Mouse (Mus musculus) MEL (cell line): ENCODE measurements around the gene Rasl12. TPM values are rescaled to one million over a fixed set of nuclear protein-coding genes. Genes with fewer than 3 reads are reported as not detected.
A peak's percentile ranks its signal among the peaks of the same experiment; 100 is the strongest.

Source experiments
- DNase-seq: peaks from one replicate; pipeline ENCODE4 v3.0.0; 2011; ENCODE audit warnings: low read depth, low spot score
- H3K27ac ChIP-seq: 2 replicates; pipeline ENCODE4 v1.5.1; 2012; ENCODE audit warnings: low read depth, mild to moderate bottlenecking, control low read depth, low read length, moderate library complexity; ENCODE audit not compliant: control insufficient read depth
- H3K27me3 ChIP-seq, 2 experiments: fragments of 150-350 bp in 1 of 2; sonication (generic) in 1 of 2; 2 replicates each; pipeline ENCODE4 v1.6.1; 2012; ENCODE audit warnings: low read length in 2 of 2, mild to moderate bottlenecking in 2 of 2, improper control_type of control experiment in 1 of 2, moderate library complexity in 1 of 2; ENCODE audit not compliant: insufficient read depth in 2 of 2, control insufficient read depth in 1 of 2
- H3K36me3 ChIP-seq, 2 experiments: 2 replicates each; pipeline ENCODE4 v1.6.1; 2012 to 2014; ENCODE audit warnings: low read length in 2 of 2, improper control_type of control experiment in 1 of 2, inconsistent platforms in 1 of 2, mild to moderate bottlenecking in 1 of 2; ENCODE audit not compliant: insufficient read depth in 2 of 2, control insufficient read depth in 1 of 2
- H3K4me1 ChIP-seq, 2 experiments: fragments of 150-350 bp in 1 of 2; sonication (generic) in 1 of 2; 2 replicates each; pipeline ENCODE4 v1.6.1; 2012; ENCODE audit warnings: low read length in 2 of 2, improper control_type of control experiment in 1 of 2, mild to moderate bottlenecking in 1 of 2; ENCODE audit not compliant: insufficient read depth in 2 of 2, control insufficient read depth in 1 of 2
- H3K4me3 ChIP-seq, 2 experiments: fragments of 150-350 bp in 1 of 2; sonication (generic) in 1 of 2; 2 replicates each; pipeline ENCODE4 v1.5.1; 2012; ENCODE audit warnings: low read depth in 2 of 2, low read length in 2 of 2, mild to moderate bottlenecking in 2 of 2, moderate library complexity in 2 of 2, control low read depth in 1 of 2, improper control_type of control experiment in 1 of 2; ENCODE audit not compliant: control insufficient read depth in 1 of 2, insufficient read depth in 1 of 2
- H3K79me2 ChIP-seq: 2 replicates; pipeline ENCODE4 v1.6.1; 2012; ENCODE audit warnings: mild to moderate bottlenecking, low read length, moderate library complexity; ENCODE audit not compliant: control insufficient read depth, poor library complexity, insufficient read depth
- H3K9ac ChIP-seq: 2 replicates; pipeline ENCODE4 v1.6.1; 2012; ENCODE audit warnings: low read depth, mild to moderate bottlenecking, control low read depth, low read length, moderate library complexity; ENCODE audit not compliant: control insufficient read depth, poor library complexity, severe bottlenecking
- H3K9me3 ChIP-seq: fragments of 150-350 bp; sonication (generic); replicated peaks from 2 replicates; pipeline ENCODE4 v1.6.1; 2012; ENCODE audit warnings: mild to moderate bottlenecking, low read length, improper control_type of control experiment, moderate library complexity; ENCODE audit not compliant: insufficient read depth
- CHD1 ChIP-seq: IDR thresholded peaks from 2 replicates; pipeline ENCODE4 v1.6.1; 2012; ENCODE audit warnings: low read depth, mild to moderate bottlenecking, inconsistent platforms, low read length, improper control_type of control experiment
- CHD2 ChIP-seq: IDR thresholded peaks from 2 replicates; pipeline ENCODE4 v1.6.1; 2011; ENCODE audit warnings: low read length, improper control_type of control experiment
- CTCF ChIP-seq, 3 experiments: IDR thresholded peaks in 2 of 3; conservative IDR thresholded peaks in 1 of 3; 2 replicates each; pipeline ENCODE4 v1.5.1; 2011 to 2012; ENCODE audit warnings: low read length in 3 of 3, low read depth in 2 of 3, mild to moderate bottlenecking in 2 of 3, improper control_type of control experiment in 1 of 3, inconsistent platforms in 1 of 3, mixed read lengths in 1 of 3, moderate library complexity in 1 of 3; ENCODE audit not compliant: control insufficient read depth in 1 of 3, insufficient read depth in 1 of 3, poor library complexity in 1 of 3, severe bottlenecking in 1 of 3
- ELF1 ChIP-seq: IDR thresholded peaks from 2 replicates; pipeline ENCODE4 v1.6.1; 2014; ENCODE audit warnings: low read depth, mild to moderate bottlenecking, inconsistent platforms, low read length, improper control_type of control experiment, moderate library complexity
- EP300 ChIP-seq, 2 experiments: IDR thresholded peaks; 2 replicates each; pipeline ENCODE4 v1.6.1; 2011; ENCODE audit warnings: improper control_type of control experiment in 2 of 2, low read length in 2 of 2, low read depth in 1 of 2, mild to moderate bottlenecking in 1 of 2
- ETS1 ChIP-seq: IDR thresholded peaks from 2 replicates; pipeline ENCODE4 v1.6.1; 2012; ENCODE audit warnings: low read depth, mild to moderate bottlenecking, inconsistent platforms, low read length, improper control_type of control experiment, moderate library complexity
- GABPA ChIP-seq: IDR thresholded peaks from 2 replicates; pipeline ENCODE4 v1.6.1; 2012; ENCODE audit warnings: low read depth, mild to moderate bottlenecking, inconsistent platforms, low read length, improper control_type of control experiment, moderate library complexity
- GATA1 ChIP-seq: IDR thresholded peaks from 2 replicates; pipeline ENCODE4 v1.6.1; 2011; ENCODE audit warnings: low read depth, low read length, improper control_type of control experiment
- HCFC1 ChIP-seq: IDR thresholded peaks from 2 replicates; pipeline ENCODE4 v1.6.1; 2012; ENCODE audit warnings: low read depth, mild to moderate bottlenecking, inconsistent platforms, low read length, improper control_type of control experiment, moderate library complexity
- JUND ChIP-seq: IDR thresholded peaks from 2 replicates; pipeline ENCODE4 v1.6.1; 2011; ENCODE audit warnings: low read depth, mild to moderate bottlenecking, improper control_type of control experiment, low read length
- KAT2A ChIP-seq: conservative IDR thresholded peaks from 2 replicates; pipeline ENCODE4 v1.6.1; 2012; ENCODE audit warnings: low read depth, low read length, improper control_type of control experiment, inconsistent platforms
- MAFK ChIP-seq: IDR thresholded peaks from 2 replicates; pipeline ENCODE4 v1.6.1; 2011; ENCODE audit warnings: low read depth, mild to moderate bottlenecking, low read length, improper control_type of control experiment, borderline replicate concordance
- MAX ChIP-seq: IDR thresholded peaks from 2 replicates; pipeline ENCODE4 v1.6.1; 2011; ENCODE audit warnings: low read length, improper control_type of control experiment
- MAZ ChIP-seq: IDR thresholded peaks from 2 replicates; pipeline ENCODE4 v1.6.1; 2012; ENCODE audit warnings: low read depth, mild to moderate bottlenecking, inconsistent platforms, low read length, improper control_type of control experiment
- MEF2A ChIP-seq: IDR thresholded peaks from 2 replicates; pipeline ENCODE4 v1.6.1; 2014; ENCODE audit warnings: low read depth, mild to moderate bottlenecking, inconsistent platforms, low read length, improper control_type of control experiment; ENCODE audit not compliant: poor library complexity, insufficient replicate concordance, severe bottlenecking; ENCODE audit errors: extremely low read depth
- MXI1 ChIP-seq: IDR thresholded peaks from 2 replicates; pipeline ENCODE4 v1.6.1; 2011; ENCODE audit warnings: mild to moderate bottlenecking, low read depth, low read length, improper control_type of control experiment
- MYB ChIP-seq: IDR thresholded peaks from 2 replicates; pipeline ENCODE4 v1.6.1; 2011; ENCODE audit warnings: mild to moderate bottlenecking, low read depth, low read length, improper control_type of control experiment
- NRF1 ChIP-seq: IDR thresholded peaks from 2 replicates; pipeline ENCODE4 v1.6.1; 2014; ENCODE audit warnings: low read depth, mild to moderate bottlenecking, inconsistent platforms, low read length, improper control_type of control experiment, moderate library complexity; ENCODE audit not compliant: poor library complexity, insufficient read depth, severe bottlenecking
- POLR2A ChIP-seq, 2 experiments: IDR thresholded peaks; 2 replicates each; pipeline ENCODE4 v1.6.1; 2011 to 2012; ENCODE audit warnings: low read length in 2 of 2, mild to moderate bottlenecking in 2 of 2, control low read depth in 1 of 2, improper control_type of control experiment in 1 of 2, low read depth in 1 of 2, moderate library complexity in 1 of 2; ENCODE audit not compliant: control insufficient read depth in 1 of 2, insufficient read depth in 1 of 2, poor library complexity in 1 of 2
- POLR2AphosphoS2 ChIP-seq: IDR thresholded peaks from 2 replicates; pipeline ENCODE4 v1.6.1; 2011; ENCODE audit warnings: low read length, improper control_type of control experiment
- POLR2AphosphoS5 ChIP-seq: IDR thresholded peaks from 2 replicates; pipeline ENCODE4 v1.6.1; 2012; ENCODE audit warnings: low read depth, borderline replicate concordance, mild to moderate bottlenecking, inconsistent platforms, low read length, moderate library complexity, mixed read lengths
- RAD21 ChIP-seq: IDR thresholded peaks from 2 replicates; pipeline ENCODE4 v1.6.1; 2011; ENCODE audit warnings: mild to moderate bottlenecking, low read depth, low read length, improper control_type of control experiment
- RCOR1 ChIP-seq: IDR thresholded peaks from 2 replicates; pipeline ENCODE4 v1.6.1; 2012; ENCODE audit warnings: low read depth, mild to moderate bottlenecking, inconsistent platforms, low read length, improper control_type of control experiment
- SIN3A ChIP-seq: IDR thresholded peaks from 2 replicates; pipeline ENCODE4 v1.6.1; 2012; ENCODE audit warnings: low read length, improper control_type of control experiment, inconsistent platforms
- SMC3 ChIP-seq: IDR thresholded peaks from 2 replicates; pipeline ENCODE4 v1.6.1; 2011; ENCODE audit warnings: low read depth, low read length, improper control_type of control experiment
- TAL1 ChIP-seq: IDR thresholded peaks from 2 replicates; pipeline ENCODE4 v1.6.1; 2012; ENCODE audit warnings: mild to moderate bottlenecking, inconsistent platforms, low read length, moderate library complexity, mixed read lengths
- TBP ChIP-seq: IDR thresholded peaks from 2 replicates; pipeline ENCODE4 v1.8.0; 2011; ENCODE audit warnings: low read depth, low read length, improper control_type of control experiment
- TCF12 ChIP-seq: IDR thresholded peaks from 2 replicates; pipeline ENCODE4 v1.6.1; 2014; ENCODE audit warnings: low read depth, mild to moderate bottlenecking, inconsistent platforms, low read length, improper control_type of control experiment, moderate library complexity
- UBTF ChIP-seq: IDR thresholded peaks from 2 replicates; pipeline ENCODE4 v1.6.1; 2012; ENCODE audit warnings: low read depth, mild to moderate bottlenecking, inconsistent platforms, low read length, improper control_type of control experiment, moderate library complexity, borderline replicate concordance; ENCODE audit not compliant: insufficient read depth
- USF1 ChIP-seq: IDR thresholded peaks from 2 replicates; pipeline ENCODE4 v1.6.1; 2014; ENCODE audit warnings: low read depth, mild to moderate bottlenecking, inconsistent platforms, low read length, improper control_type of control experiment, moderate library complexity
- USF2 ChIP-seq, 2 experiments: IDR thresholded peaks; 2 replicates each; pipeline ENCODE4 v1.6.1; 2011 to 2012; ENCODE audit warnings: improper control_type of control experiment in 2 of 2, low read length in 2 of 2, borderline replicate concordance in 1 of 2, inconsistent platforms in 1 of 2, low read depth in 1 of 2, mild to moderate bottlenecking in 1 of 2; ENCODE audit not compliant: insufficient read depth in 1 of 2
- ZC3H11A ChIP-seq: IDR thresholded peaks from 2 replicates; pipeline ENCODE4 v1.6.1; 2012; ENCODE audit warnings: low read depth, mild to moderate bottlenecking, inconsistent platforms, low read length, improper control_type of control experiment
- ZKSCAN1 ChIP-seq: IDR thresholded peaks from 2 replicates; pipeline ENCODE4 v1.6.1; 2012; ENCODE audit warnings: low read depth, mild to moderate bottlenecking, inconsistent platforms, low read length, improper control_type of control experiment, moderate library complexity
- ZMIZ1 ChIP-seq: IDR thresholded peaks from 2 replicates; pipeline ENCODE4 v1.6.1; 2012; ENCODE audit warnings: low read depth, mild to moderate bottlenecking, inconsistent platforms, low read length, improper control_type of control experiment, moderate library complexity
- ZNF384 ChIP-seq: IDR thresholded peaks from 2 replicates; pipeline ENCODE4 v1.6.1; 2012; ENCODE audit warnings: low read depth, mild to moderate bottlenecking, inconsistent platforms, low read length, improper control_type of control experiment
- polyA plus RNA-seq, 2 experiments: library from polyadenylated mRNA; stranded (reverse) in 1 of 2; unstranded in 1 of 2; fragments of >175 nt in 1 of 2; fragments of >200 nt in 1 of 2; gene quantifications; 2 replicates each; pipeline versions ENCODE4 v1.2.1 to v1.2.4; 2012; ENCODE audit warnings: low replicate concordance in 2 of 2, low read depth in 1 of 2; ENCODE audit not compliant: insufficient read length in 2 of 2, insufficient read depth in 1 of 2, missing spikeins in 1 of 2
- total RNA-seq: library from RNA; depleted of rRNA; stranded (reverse); fragments of 300-350 nt; gene quantifications from 2 replicates; pipeline ENCODE4 v1.2.3, GENCODE M21; 2012

Gene Rasl12
- total and polyA plus RNA-seq, 3 experiments = 0.12 to 0.19 TPM; not detected in 1

- DNase-seq = peak; percentile 89
- Histone ChIP-seq H3K4me1 (peaks cover 0 to 9% of the 10 kb centered on the region in 2 experiments; a peak in 2 of 4 replicates), H3K27me3 (no peaks in the 10 kb centered on the region), H3K27ac (peak within 1 kb of the TSS; percentile 29), H3K9ac (peak within 1 kb of the TSS; percentile 74), H3K79me2 (peaks cover 1% of the 10 kb centered on the region; the same call in 1 of the 2 replicates), H3K9me3 (no peaks in the 10 kb centered on the region), H3K36me3 (peaks cover 0 to 8% of the 10 kb centered on the region in 2 experiments; a peak in 2 of 4 replicates), H3K4me3 (peak within 1 kb of the TSS; percentile 99)
- TF ChIP-seq ZKSCAN1 (0 out of 2 replicates have a peak, but pooled peaks have one; percentile 9), GATA1 (0 out of 2 replicates have a peak, but pooled peaks have one; percentile 15), MYB (no peak), CTCF (IDR thresholded peaks at IDR 0.05 in 2 of 3, conservative IDR thresholded peaks at IDR 0.05 in 1 of 3; ENCODE audit: control insufficient read depth in 1 of 3, insufficient read depth in 1 of 3, low read depth in 2 of 3, low read length in 3 of 3, poor library complexity in 1 of 3, severe bottlenecking in 1 of 3) (no peak), JUND (no peak), MAFK (no peak), POLR2AphosphoS2 (no peak), MEF2A (no peak), MAZ (peak; percentile 64; the same call in 1 of the 2 replicates), GABPA (no peak), NRF1 (peak; percentile 58; the same call in 1 of the 2 replicates), SMC3 (no peak), EP300 (IDR thresholded peaks at IDR 0.05; ENCODE audit: low read depth in 1 of 2, low read length in 2 of 2) (0 out of 4 replicates have a peak, but pooled peaks of 1 of the 2 experiments have one; percentile 14), UBTF (no peak), USF1 (peak; percentile 79), POLR2AphosphoS5 (no peak), MAX (peak; percentile 74), RAD21 (no peak), CHD1 (no peak), MXI1 (peak; percentile 60), ZMIZ1 (no peak), TBP (no peak), RCOR1 (0 out of 2 replicates have a peak, but pooled peaks have one; percentile 34), KAT2A (no peak), SIN3A (peak; percentile 55; the same call in 1 of the 2 replicates), TAL1 (peak; percentile 42), ETS1 (0 out of 2 replicates have a peak, but pooled peaks have one; percentile 1), HCFC1 (peak; percentile 65; the same call in 1 of the 2 replicates), ELF1 (peak; percentile 99), USF2 (IDR thresholded peaks at IDR 0.05; ENCODE audit: borderline replicate concordance in 1 of 2, insufficient read depth in 1 of 2, low read depth in 1 of 2, low read length in 2 of 2) (0 out of 4 replicates have a peak, but pooled peaks of 1 of the 2 experiments have one; percentile 26), ZNF384 (no peak), ZC3H11A (no peak), CHD2 (no peak), TCF12 (peak; percentile 29; the same call in 1 of the 2 replicates), POLR2A (IDR thresholded peaks at IDR 0.05; ENCODE audit: control insufficient read depth in 1 of 2, insufficient read depth in 1 of 2, low read depth in 1 of 2, low read length in 2 of 2, poor library complexity in 1 of 2) (peak; percentile 59 to 61; a peak in 2 of 4 replicates)
These were observed 62.6 kb downstream of the Rasl12 start, which contains the start of gene Spg21 for GRCm38 (mm10) chr9:65460732-65461442. TSS of gene Spg21 (plus strand) at chr9:65460947.
